Mouse (Mus musculus) C2C12 (cell line): ENCODE results near the gene Apaf1.

Source experiments
- CTCF ChIP-seq: IDR thresholded peaks from one replicate; pipeline ENCODE4 v1.5.1; 2011; ENCODE audit not compliant: control insufficient read depth, insufficient read depth, insufficient read length
- MAX ChIP-seq: IDR thresholded peaks from one replicate; pipeline ENCODE4 v1.6.1; 2011; ENCODE audit warnings: mild to moderate bottlenecking, control low read depth

DNA sequence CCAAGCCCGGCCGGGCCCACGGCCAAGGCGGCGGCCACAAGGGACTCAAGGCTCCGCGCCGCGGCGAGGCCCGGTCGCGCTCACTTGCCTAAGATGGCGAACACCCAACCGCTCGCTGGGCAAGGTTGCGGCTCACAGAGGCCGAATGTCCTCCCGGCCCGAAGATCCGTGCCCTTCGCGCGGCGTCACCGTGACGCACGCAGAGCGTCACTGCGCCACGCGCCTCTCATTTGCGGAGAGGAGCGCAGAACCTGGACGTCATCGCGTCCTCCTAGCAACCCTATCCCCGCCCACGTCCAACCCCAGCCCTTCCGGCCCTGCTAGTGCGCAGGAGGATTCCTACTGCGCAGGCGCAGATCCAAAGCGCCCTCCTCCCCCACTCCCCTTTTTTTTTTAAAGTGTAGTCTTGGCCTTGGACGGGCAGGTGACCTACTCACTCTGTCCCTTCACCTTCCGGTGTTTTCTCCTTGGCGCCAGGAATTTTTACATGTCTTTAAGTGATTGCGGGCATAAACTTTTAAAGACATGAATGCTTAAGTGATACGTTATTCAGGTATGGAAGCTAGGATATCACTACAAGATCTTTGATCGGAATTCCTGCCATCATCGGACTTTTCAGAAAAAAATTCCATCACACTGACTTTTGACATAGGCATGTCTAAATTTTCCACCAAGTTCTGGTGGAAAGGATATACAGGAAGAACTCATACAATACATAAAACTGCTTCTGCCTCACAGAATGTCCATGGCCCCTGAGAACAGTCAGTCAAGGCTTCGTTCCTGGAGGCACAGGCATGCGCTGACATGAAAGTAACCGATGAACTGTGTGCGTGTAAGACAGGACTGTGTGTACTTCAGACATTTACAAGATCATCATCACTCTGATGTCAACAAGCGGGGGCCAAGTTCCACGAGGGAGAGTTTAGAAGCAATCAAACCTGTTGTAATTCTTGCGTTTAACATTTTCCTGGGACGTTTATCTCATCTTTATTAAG lies 41.6 kb upstream of the Apaf1 start, which contains the start of gene Slc25a3:
- no peak for TF ChIP-seq CTCF
- peak; percentile 48 for TF ChIP-seq MAX
